Mouse (Mus musculus) layer of hippocampus, postnatal 36 days (tissue): ENCODE data around the gene Adamts7. TPM values are rescaled to one million over a fixed set of nuclear protein-coding genes. Genes with fewer than 3 reads are reported as not detected.

Experiments used
- DNase-seq, 2 experiments: peaks; one replicate each; pipeline ENCODE4 v3.0.0; 2022
- total RNA-seq, 2 experiments: library from RNA; stranded (reverse); gene quantifications; 2 replicates each; pipeline ENCODE4 v1.2.3; 2021

Gene Adamts7
- total RNA-seq, 2 experiments from 2014 or later, result 0.20 to 0.80 TPM

- no peak for DNase-seq
These were observed 35.9 kb downstream of the Adamts7 start for GRCm38 (mm10) chr9:90198531-90199449.

- DNase-seq, result no peak
These were observed 36.7 kb downstream of the Adamts7 start for GRCm38 (mm10) chr9:90199611-90200010.

GRCm38 (mm10) chr9:90200501-90200900 is 37.6 kb downstream of the Adamts7 start:
- DNase-seq, result no peak

- DNase-seq, result no peak
These were observed 38.2 kb downstream of the Adamts7 start for GRCm38 (mm10) chr9:90201096-90201495.

GRCm38 (mm10) chr9:90201541-90201940 is 38.7 kb downstream of the Adamts7 start:
- DNase-seq, result no peak

- no peak for DNase-seq
These were observed 40.4 kb downstream of the Adamts7 start for GRCm38 (mm10) chr9:90203233-90203632.

GRCm38 (mm10) chr9:90204396-90204915 is 41.6 kb downstream of the Adamts7 start:
- no peak for DNase-seq

- peak; percentile 71 for DNase-seq
These were observed 43.6 kb downstream of the Adamts7 start for GRCm38 (mm10) chr9:90206500-90206899.

- DNase-seq, result no peak
These were observed 44.9 kb downstream of the Adamts7 start for GRCm38 (mm10) chr9:90207808-90208207.

GRCm38 (mm10) chr9:90208655-90209054 is 45.8 kb downstream of the Adamts7 start:
- DNase-seq, result no peak

- no peak for DNase-seq
These were observed 50.3 kb downstream of the Adamts7 start for GRCm38 (mm10) chr9:90213127-90213526.

- DNase-seq, result no peak
These were observed 53.6 kb downstream of the Adamts7 start for GRCm38 (mm10) chr9:90216259-90217001.

- DNase-seq, result no peak
These were observed 54.6 kb downstream of the Adamts7 start for GRCm38 (mm10) chr9:90217501-90217900.

GRCm38 (mm10) chr9:90222275-90222674 is 59.4 kb downstream of the Adamts7 start:
- no peak for DNase-seq

GRCm38 (mm10) chr9:90226081-90226741 is 63.3 kb downstream of the Adamts7 start:
- peak in 1 of 2 experiments; percentile 33 for DNase-seq

- DNase-seq, result no peak
These were observed 63.9 kb downstream of the Adamts7 start for GRCm38 (mm10) chr9:90226742-90227096.

- DNase-seq, result no peak
These were observed 64.3 kb downstream of the Adamts7 start for GRCm38 (mm10) chr9:90227171-90227570.

GRCm38 (mm10) chr9:90232781-90233690 is 70.2 kb downstream of the Adamts7 start:
- DNase-seq, result no peak

- DNase-seq, result no peak
These were observed 71.1 kb downstream of the Adamts7 start for GRCm38 (mm10) chr9:90233906-90234419.

- no peak for DNase-seq
These were observed 71.9 kb downstream of the Adamts7 start for GRCm38 (mm10) chr9:90234786-90235185.

- no peak for DNase-seq
These were observed 72.5 kb downstream of the Adamts7 start for GRCm38 (mm10) chr9:90235258-90235882.
